Comparison of ENCODE assay signal across 7 mouse cellular contexts in genomic region chr6:34877509-34878321, GRCm38 (mm10). TPM values are rescaled to one million over a fixed set of nuclear protein-coding genes. Genes with fewer than 3 reads are reported as not detected.
DNase-seq lines count a peak whose midpoint lies in the region; ATAC-seq lines count a peak whose summit lies in the region.

Gene Cyren, minus strand, starts transcription at chr6:34878060.

- H3K27ac ChIP-seq in intestine, embryonic 16.5 days (ENCODE audit: low read length) = peak within 1 kb of the TSS; percentile 95
- H3K27ac ChIP-seq in midbrain, embryonic 11.5 days (ENCODE audit: low read depth, low read length) = peak within 1 kb of the TSS; percentile 75

- intact Hi-C loops in left cerebral cortex, postnatal 36 days (cut with DNase I) = loop anchor here (2.0 to 10.0 kb wide), 3 partner anchors 35 to 363 kb away; partner anchors contain the start of genes Agbl3 and Wdr91

- H3K4me2 ChIP-seq in intestine, embryonic 16.5 days (ENCODE audit: low read depth, low read length) = peak within 1 kb of the TSS; percentile 70
- H3K4me2 ChIP-seq in midbrain, embryonic 11.5 days = peak within 1 kb of the TSS; percentile 71

- no peaks in the 10 kb centered on the region for H3K9me3 ChIP-seq in intestine, embryonic 16.5 days (ENCODE audit: control insufficient read depth, low read length)
- no peaks in the 10 kb centered on the region for H3K9me3 ChIP-seq in midbrain, embryonic 11.5 days (ENCODE audit: control insufficient read depth, low read length)

- peak within 1 kb of the TSS; percentile 75 for H3K4me3 ChIP-seq in intestine, embryonic 16.5 days (ENCODE audit: low read length)
- peak within 1 kb of the TSS; percentile 76 for H3K4me3 ChIP-seq in midbrain, embryonic 11.5 days (ENCODE audit: low read depth, low read length)

- peak within 1 kb of the TSS; percentile 93 for H3K9ac ChIP-seq in intestine, embryonic 16.5 days (ENCODE audit: low read depth, low read length)
- peak within 1 kb of the TSS; percentile 89 for H3K9ac ChIP-seq in midbrain, embryonic 11.5 days (ENCODE audit: low read length)

- under 1% methylated on average over 56 of the region's 56 CpGs for WGBS in intestine, embryonic 16.5 days
- under 1% methylated on average over 56 of the region's 56 CpGs for WGBS in midbrain, embryonic 11.5 days

- H3K4me1 ChIP-seq in intestine, embryonic 16.5 days (ENCODE audit: control insufficient read depth, insufficient read depth, low read length) = peaks cover 27% of the 10 kb centered on the region
- H3K4me1 ChIP-seq in midbrain, embryonic 11.5 days (ENCODE audit: control insufficient read depth, insufficient read depth, low read length) = peaks cover 15% of the 10 kb centered on the region

- peak; percentile 89 for ATAC-seq in intestine, embryonic 16.5 days
- peak; percentile 95 for ATAC-seq in midbrain, embryonic 11.5 days (ENCODE audit: low FRiP score)

- no peaks in the 10 kb centered on the region for H3K27me3 ChIP-seq in intestine, embryonic 16.5 days (replicated peaks; ENCODE audit: control insufficient read depth, insufficient read depth, low read length)
- no peaks in the 10 kb centered on the region for H3K27me3 ChIP-seq in midbrain, embryonic 11.5 days (ENCODE audit: control insufficient read depth, insufficient read depth, low read length)

- no peaks in the 10 kb centered on the region for H3K36me3 ChIP-seq in intestine, embryonic 16.5 days (ENCODE audit: control insufficient read depth, insufficient read depth, low read length)
- peaks cover 2% of the 10 kb centered on the region; the same call in 1 of the 2 replicates for H3K36me3 ChIP-seq in midbrain, embryonic 11.5 days (ENCODE audit: control insufficient read depth, insufficient read depth, low read length)

- DNase-seq in adrenal gland, adult 2 months = peak; percentile 97
- DNase-seq in embryo, embryonic 11.5 days (ENCODE audit: low read depth, low spot score) = peak; percentile 89
- peak; percentile 93 for DNase-seq in gastrocnemius, postnatal 4 days (ENCODE audit: low spot score in 2 of 2)
- DNase-seq in left cerebral cortex, postnatal 36 days (ENCODE audit: low spot score in 2 of 2) = peak; percentile 89 to 91
- DNase-seq in midbrain, embryonic 11.5 days (ENCODE audit: low spot score, missing footprints) = peak; percentile 100
- DNase-seq in skeletal muscle tissue, adult 2 months (ENCODE audit: low read depth, low spot score) = peak; percentile 91

RNA-seq across cellular contexts. Expression of gene Cyren, which starts in this region (rescaled TPM):
- 1 to 10 TPM; 7.9 to 8.2 TPM for total RNA-seq in adrenal gland, adult 2 months (2021)
- 6.6 and 6.7 TPM in 2 replicates for polyA plus RNA-seq in adrenal gland, adult 2 months (2012; rRNA removed)
- total RNA-seq in gastrocnemius, postnatal 4 days (2021) = 1 to 10 TPM; 7.9 TPM
- 11.4 and 11.9 TPM in 2 replicates for polyA plus RNA-seq in intestine, embryonic 16.5 days (2015; fragmentation: Nextera tagmentation; extraction: Ambion mirVana)
- 1 to 10 TPM; 4.0 to 5.1 TPM for total RNA-seq in left cerebral cortex, postnatal 36 days (2021)
- polyA plus RNA-seq in midbrain, embryonic 11.5 days (2014; fragmentation: Nextera tagmentation; extraction: Ambion mirVana) = 11.8 TPM in 2 replicates

Comparison
In these comparisons a context has a peak if more than half of its experiments do, and no peak if none do; other contexts are left out.
1. Peak in every context shown above with its lines: DNase-seq, ATAC-seq, H3K4me3 ChIP-seq and H3K27ac ChIP-seq.